8 mouse cellular contexts compared by ENCODE assay signal in genomic region chr7:92637021-92637625, GRCm38 (mm10). TPM values are rescaled to one million over a fixed set of nuclear protein-coding genes. Genes with fewer than 3 reads are reported as not detected.
DNase-seq lines count a peak whose midpoint lies in the region; ATAC-seq and TF ChIP-seq lines count a peak whose summit lies in the region.

Gene Ankrd42, minus strand, starts transcription at chr7:92637142.

- DNase-seq in 3T3-L1 (ENCODE audit: low read depth, low spot score): peak; percentile 90
- peak; percentile 78 to 80 for DNase-seq in adrenal gland, postnatal 4 days (ENCODE audit: low spot score in 2 of 2)
- DNase-seq in embryonic facial prominence, embryonic 14.5 days (ENCODE audit: low spot score): peak; percentile 97
- DNase-seq in heart, adult 2 months: peak; percentile 92 to 94
- DNase-seq in kidney, adult 8-10 months: peak; percentile 89 to 93
- peak; percentile 81 to 93 for DNase-seq in spleen, postnatal 10 days (ENCODE audit: low spot score in 2 of 2)

- peak within 1 kb of the TSS; percentile 89 for H3K27ac ChIP-seq in embryonic facial prominence, embryonic 14.5 days (replicated peaks; ENCODE audit: low read depth, low read length)
- H3K27ac ChIP-seq in heart, adult 2 months: peak within 1 kb of the TSS; percentile 89
- H3K27ac ChIP-seq in limb, embryonic 13.5 days: peak within 1 kb of the TSS; percentile 29; the same call in 1 of the 2 replicates
- peak within 1 kb of the TSS; percentile 77 for H3K27ac ChIP-seq in midbrain, embryonic 16.5 days (ENCODE audit: low read length)

- H3K27me3 ChIP-seq in embryonic facial prominence, embryonic 14.5 days (replicated peaks; ENCODE audit: control insufficient read depth, insufficient read depth, low read length): no peaks in the 10 kb centered on the region
- H3K27me3 ChIP-seq in heart, adult 2 months (ENCODE audit: control insufficient read depth, insufficient read depth, low read length): no peaks in the 10 kb centered on the region
- peaks cover 3% of the 10 kb centered on the region for H3K27me3 ChIP-seq in limb, embryonic 13.5 days
- no peaks in the 10 kb centered on the region for H3K27me3 ChIP-seq in midbrain, embryonic 16.5 days (ENCODE audit: control insufficient read depth, insufficient read depth, low read depth, low read length)

- peaks cover 12% of the 10 kb centered on the region for H3K4me1 ChIP-seq in embryonic facial prominence, embryonic 14.5 days (ENCODE audit: control insufficient read depth, insufficient read depth, low read length)
- no peaks in the 10 kb centered on the region for H3K4me1 ChIP-seq in heart, adult 2 months (ENCODE audit: control insufficient read depth, insufficient read depth, low read length)
- peaks cover 12% of the 10 kb centered on the region for H3K4me1 ChIP-seq in limb, embryonic 13.5 days
- peaks cover 18% of the 10 kb centered on the region for H3K4me1 ChIP-seq in midbrain, embryonic 16.5 days (ENCODE audit: control insufficient read depth, insufficient read depth, low read length)

- peak within 1 kb of the TSS; percentile 97 for H3K4me2 ChIP-seq in embryonic facial prominence, embryonic 14.5 days (ENCODE audit: low read depth, low read length)
- H3K4me2 ChIP-seq in limb, embryonic 13.5 days (replicated peaks): peak within 1 kb of the TSS; percentile 95
- H3K4me2 ChIP-seq in midbrain, embryonic 16.5 days (ENCODE audit: low read length): peak within 1 kb of the TSS; percentile 90

- no peaks in the 10 kb centered on the region for H3K9me3 ChIP-seq in embryonic facial prominence, embryonic 14.5 days (ENCODE audit: control insufficient read depth, low read length)
- H3K9me3 ChIP-seq in limb, embryonic 13.5 days: no peaks in the 10 kb centered on the region
- H3K9me3 ChIP-seq in midbrain, embryonic 16.5 days (replicated peaks; ENCODE audit: control insufficient read depth, low read length, poor library complexity, severe bottlenecking): no peaks in the 10 kb centered on the region

- peak; percentile 50 for TF ChIP-seq CTCF in heart, adult 2 months (IDR thresholded peaks at IDR 0.05)

- peak; percentile 86 for TF ChIP-seq POLR2A in heart, adult 2 months (IDR thresholded peaks at IDR 0.05; ENCODE audit: insufficient read depth, low read depth, low read length)

- WGBS in embryonic facial prominence, embryonic 14.5 days: under 1% methylated on average over 37 of the region's 44 CpGs
- WGBS in heart, adult 2 months: under 1% methylated on average over 44 of the region's 44 CpGs
- WGBS in limb, embryonic 13.5 days: under 1% methylated on average over 44 of the region's 44 CpGs
- under 1% methylated on average over 44 of the region's 44 CpGs for WGBS in midbrain, embryonic 16.5 days

- TF ChIP-seq EP300 in heart, adult 2 months (IDR thresholded peaks at IDR 0.05; ENCODE audit: insufficient read depth, low read depth, low read length): peak; percentile 77

- peak within 1 kb of the TSS; percentile 85 for H3K4me3 ChIP-seq in embryonic facial prominence, embryonic 14.5 days (ENCODE audit: low read depth, low read length)
- peak within 1 kb of the TSS; percentile 84 for H3K4me3 ChIP-seq in heart, adult 2 months
- peak within 1 kb of the TSS; percentile 74 for H3K4me3 ChIP-seq in limb, embryonic 13.5 days
- peak within 1 kb of the TSS; percentile 59 for H3K4me3 ChIP-seq in midbrain, embryonic 16.5 days (ENCODE audit: low read depth, low read length)

- H3K79me2 ChIP-seq in heart, adult 2 months (replicated peaks; ENCODE audit: control insufficient read depth, insufficient read depth, low read length): no peaks in the 10 kb centered on the region

- ATAC-seq in embryonic facial prominence, embryonic 14.5 days (ENCODE audit: low read depth): peak; percentile 98
- peak; percentile 98 for ATAC-seq in limb, embryonic 13.5 days (ENCODE audit: low FRiP score, low read depth)
- ATAC-seq in midbrain, embryonic 16.5 days: peak; percentile 99

- peak within 1 kb of the TSS; percentile 89 for H3K9ac ChIP-seq in embryonic facial prominence, embryonic 14.5 days (ENCODE audit: low read depth, low read length)
- peak within 1 kb of the TSS; percentile 83 for H3K9ac ChIP-seq in heart, adult 2 months (ENCODE audit: low read depth, low read length)
- peak within 1 kb of the TSS; percentile 78 for H3K9ac ChIP-seq in limb, embryonic 13.5 days
- peak within 1 kb of the TSS; percentile 82 for H3K9ac ChIP-seq in midbrain, embryonic 16.5 days (ENCODE audit: low read depth, low read length)

- H3K36me3 ChIP-seq in embryonic facial prominence, embryonic 14.5 days (ENCODE audit: control insufficient read depth, insufficient read depth, low read length): peaks cover 19% of the 10 kb centered on the region
- peaks cover 9% of the 10 kb centered on the region for H3K36me3 ChIP-seq in heart, adult 2 months (ENCODE audit: control insufficient read depth, insufficient read depth, low read length)
- H3K36me3 ChIP-seq in limb, embryonic 13.5 days: peaks cover 6% of the 10 kb centered on the region; the same call in 1 of the 2 replicates
- H3K36me3 ChIP-seq in midbrain, embryonic 16.5 days (ENCODE audit: control insufficient read depth, insufficient read depth, low read length): no peaks in the 10 kb centered on the region

- intact Hi-C loops in heart, adult 2 months (cut with DNase I): loop anchor here (1.0 to 10.0 kb wide), 3 partner anchors 31 to 328 kb away; partner anchors contain the start of gene Ccdc90b

RNA-seq across cellular contexts. Expression of gene Ankrd42, which starts in this region (rescaled TPM):
- 10 to 100 TPM; 11.8 to 13.2 TPM for total RNA-seq in adrenal gland, postnatal 4 days (2021)
- polyA plus RNA-seq in embryonic facial prominence, embryonic 14.5 days (2014; fragmentation: Nextera tagmentation; extraction: Ambion mirVana): 5.8 and 7.2 TPM in 2 replicates
- under 1 TPM; 0.73 to 0.84 TPM for total RNA-seq in heart, adult 2 months (2021)
- polyA plus RNA-seq in heart, adult 2 months (2012; rRNA removed): 0.29 and 0.49 TPM in 2 replicates
- 8.2 and 9.1 TPM in 2 replicates for polyA plus RNA-seq in limb, embryonic 13.5 days (2015; fragmentation: Nextera tagmentation; extraction: Ambion mirVana)
- 22.7 and 24.0 TPM in 2 replicates for polyA plus RNA-seq in midbrain, embryonic 16.5 days (2015; fragmentation: Nextera tagmentation; extraction: Ambion mirVana)

Comparison
In these comparisons a context has a peak if more than half of its experiments do, and no peak if none do; other contexts are left out.
1. Peak in every context shown above with its lines: DNase-seq, ATAC-seq, H3K4me3 ChIP-seq and H3K27ac ChIP-seq.
2. RNA of gene Ankrd42 (total RNA-seq): 11.8 to 13.2 TPM in adrenal gland, postnatal 4 days; 0.73 to 0.84 TPM in heart, adult 2 months; every median in the first group is over 4 times any median in the second.
3. Peak in DNase-seq, H3K4me3 ChIP-seq, H3K27ac ChIP-seq and H3K9ac ChIP-seq in heart, adult 2 months; RNA of the gene not detected or under 1 TPM.
4. H3K27ac ChIP-seq: peak in every context shown above with its lines; median percentile 89 in embryonic facial prominence, embryonic 14.5 days; 89 in heart, adult 2 months; 77 in midbrain, embryonic 16.5 days; 29 in limb, embryonic 13.5 days.